Mouse (Mus musculus) cerebellum, adult 18-20 months (tissue): ENCODE data around the gene A930004D18Rik.

ENCODE experiments used
- DNase-seq, 2 experiments: peaks; one replicate each; pipeline ENCODE4 v3.0.0; 2021

The A930004D18Rik gene

GRCm38 (mm10) chr2:18053243-18053950 is 15.9 kb upstream of the A930004D18Rik start:
- no peak for DNase-seq

GRCm38 (mm10) chr2:18052581-18052980 is 15.0 kb upstream of the A930004D18Rik start:
- DNase-seq = no peak

- no peak for DNase-seq
Observed at GRCm38 (mm10) chr2:18051831-18052170, 14.3 kb upstream of the A930004D18Rik start.

- no peak for DNase-seq
Observed at GRCm38 (mm10) chr2:18051026-18051830, 13.7 kb upstream of the A930004D18Rik start.

- no peak for DNase-seq
Observed at GRCm38 (mm10) chr2:18050541-18050985, 13.0 kb upstream of the A930004D18Rik start.

GRCm38 (mm10) chr2:18050018-18050417 is 12.5 kb upstream of the A930004D18Rik start:
- no peak for DNase-seq

- DNase-seq = no peak
Observed at GRCm38 (mm10) chr2:18049279-18049821, 11.8 kb upstream of the A930004D18Rik start.

- no peak for DNase-seq
Observed at GRCm38 (mm10) chr2:18048453-18049075, 11.0 kb upstream of the A930004D18Rik start, which contains the start of gene Skida1. Skida1 (minus strand) TSS chr2:18049051.

GRCm38 (mm10) chr2:18047646-18048452 is 10.3 kb upstream of the A930004D18Rik start:
- DNase-seq = peak; percentile 75 to 86

- DNase-seq = peak; percentile 68 to 80
Observed at GRCm38 (mm10) chr2:18046758-18047645, 9.5 kb upstream of the A930004D18Rik start.

GRCm38 (mm10) chr2:18046186-18046585 is 8.6 kb upstream of the A930004D18Rik start:
- no peak for DNase-seq

GRCm38 (mm10) chr2:18045781-18046181 is 8.2 kb upstream of the A930004D18Rik start:
- no peak for DNase-seq

GRCm38 (mm10) chr2:18045143-18045780 is 7.7 kb upstream of the A930004D18Rik start:
- no peak for DNase-seq

GRCm38 (mm10) chr2:18041199-18041885 is 3.8 kb upstream of the A930004D18Rik start:
- DNase-seq = no peak

- DNase-seq = no peak
Observed at GRCm38 (mm10) chr2:18040347-18041160, 3.0 kb upstream of the A930004D18Rik start.

GRCm38 (mm10) chr2:18039566-18040290 is 2.2 kb upstream of the A930004D18Rik start:
- peak in 1 of 2 experiments; percentile 19 for DNase-seq

- DNase-seq = no peak
Observed at GRCm38 (mm10) chr2:18038895-18039371, 1.4 kb upstream of the A930004D18Rik start.

GRCm38 (mm10) chr2:18038141-18038752 is 710 bp upstream of the A930004D18Rik start:
- DNase-seq = no peak
